Mouse (Mus musculus): Measurements from ENCODE around the gene Rom1. TPM values are rescaled to one million over a fixed set of nuclear protein-coding genes. Genes with fewer than 3 reads are reported as not detected.

Rom1 gene
- polyA plus RNA-seq, 1 experiment from 2014 or later, result 1.0 TPM

- DNase-seq (ENCODE audit: low spot score) (peak; percentile 18), ATAC-seq (ENCODE audit: low FRiP score) (no peak)
- Histone ChIP-seq H3K9ac (ENCODE audit: low read depth, low read length) (peak overlapping the region; percentile 83), H3K4me2 (replicated peaks; ENCODE audit: low read depth, low read length) (peak overlapping the region; percentile 47), H3K9me3 (ENCODE audit: control insufficient read depth, low read length) (no peaks in the 10 kb centered on the region), H3K36me3 (ENCODE audit: control insufficient read depth, insufficient read depth, low read length) (no peaks in the 10 kb centered on the region), H3K4me1 (replicated peaks; ENCODE audit: control insufficient read depth, insufficient read depth, low read length) (peaks cover 3% of the 10 kb centered on the region), H3K27me3 (ENCODE audit: control insufficient read depth, insufficient read depth, low read length) (no peaks in the 10 kb centered on the region), H3K4me3 (ENCODE audit: low read depth, low read length) (peak overlapping the region; percentile 64), H3K27ac (ENCODE audit: low read depth, low read length) (peak overlapping the region; percentile 80)
- WGBS, result 16% methylated on average over 19 of the region's 19 CpGs
Observed at GRCm38 (mm10) chr19:8887585-8888463, 41.3 kb downstream of the Rom1 start.

- peak overlapping the region; percentile 47; the same call in 1 of the 2 replicates for H3K4me2 ChIP-seq (replicated peaks; ENCODE audit: low read depth, low read length)
- H3K27me3 ChIP-seq (ENCODE audit: control insufficient read depth, insufficient read depth, low read length), result no peaks in the 10 kb centered on the region
- no peaks in the 10 kb centered on the region for H3K9me3 ChIP-seq (ENCODE audit: control insufficient read depth, low read length)
- DNase-seq (ENCODE audit: low spot score) (no peak), ATAC-seq (ENCODE audit: low FRiP score) (no peak)
- no peak overlapping the region for H3K27ac ChIP-seq (ENCODE audit: low read depth, low read length)
- WGBS, result 48% methylated on average over 1 of the region's 1 CpGs
- H3K4me1 ChIP-seq (replicated peaks; ENCODE audit: control insufficient read depth, insufficient read depth, low read length), result peaks cover 3% of the 10 kb centered on the region
- H3K36me3 ChIP-seq (ENCODE audit: control insufficient read depth, insufficient read depth, low read length), result no peaks in the 10 kb centered on the region
- peak overlapping the region; percentile 83; the same call in 1 of the 2 replicates for H3K9ac ChIP-seq (ENCODE audit: low read depth, low read length)
- no peak overlapping the region for H3K4me3 ChIP-seq (ENCODE audit: low read depth, low read length)
Observed at GRCm38 (mm10) chr19:8886916-8887584, 42.1 kb downstream of the Rom1 start.

GRCm38 (mm10) chr19:8883616-8884015 is 45.5 kb downstream of the Rom1 start, which contains the start of the genes Lbhd1 and Gm49403:
Lbhd1 (plus strand) TSS chr19:8883732.
Gm49403 (plus strand) TSS chr19:8883930.
- WGBS, result 89% methylated on average over 3 of the region's 3 CpGs
- Histone ChIP-seq H3K36me3 (ENCODE audit: control insufficient read depth, insufficient read depth, low read length) (no peaks in the 10 kb centered on the region), H3K27ac (ENCODE audit: low read depth, low read length) (no peak within 1 kb of the TSS), H3K4me3 (ENCODE audit: low read depth, low read length) (no peak within 1 kb of the TSS), H3K9me3 (ENCODE audit: control insufficient read depth, low read length) (no peaks in the 10 kb centered on the region), H3K4me2 (replicated peaks; ENCODE audit: low read depth, low read length) (no peak within 1 kb of the TSS), H3K4me1 (replicated peaks; ENCODE audit: control insufficient read depth, insufficient read depth, low read length) (peaks cover 3% of the 10 kb centered on the region), H3K27me3 (ENCODE audit: control insufficient read depth, insufficient read depth, low read length) (no peaks in the 10 kb centered on the region), H3K9ac (ENCODE audit: low read depth, low read length) (no peak within 1 kb of the TSS)
- DNase-seq (ENCODE audit: low spot score) (no peak), ATAC-seq (ENCODE audit: low FRiP score) (no peak)

- Histone ChIP-seq H3K4me2 (replicated peaks; ENCODE audit: low read depth, low read length) (peak overlapping the region; percentile 83), H3K9ac (ENCODE audit: low read depth, low read length) (0 out of 2 replicates have a peak overlapping the region, but pooled peaks have one; percentile 91), H3K36me3 (ENCODE audit: control insufficient read depth, insufficient read depth, low read length) (no peaks in the 10 kb centered on the region), H3K4me1 (replicated peaks; ENCODE audit: control insufficient read depth, insufficient read depth, low read length) (no peaks in the 10 kb centered on the region), H3K9me3 (ENCODE audit: control insufficient read depth, low read length) (no peaks in the 10 kb centered on the region), H3K27ac (ENCODE audit: low read depth, low read length) (no peak overlapping the region), H3K27me3 (ENCODE audit: control insufficient read depth, insufficient read depth, low read length) (no peaks in the 10 kb centered on the region), H3K4me3 (ENCODE audit: low read depth, low read length) (peak overlapping the region; percentile 82)
- WGBS, result 23% methylated on average over 3 of the region's 3 CpGs
- DNase-seq (ENCODE audit: low spot score), result no peak
- ATAC-seq (ENCODE audit: low FRiP score), result peak; percentile 14; the same call in 1 of the 2 replicates
Observed at GRCm38 (mm10) chr19:8881034-8881392, 48.1 kb downstream of the Rom1 start.

- peak within 1 kb of the TSS; percentile 91 for H3K9ac ChIP-seq (ENCODE audit: low read depth, low read length)
Observed at GRCm38 (mm10) chr19:8880311-8881033, 48.7 kb downstream of the Rom1 start, which contains the start of gene Uqcc3. Uqcc3 (minus strand) TSS chr19:8880923.

More at GRCm38 (mm10) chr19:8880311-8881033, 48.7 kb downstream of the Rom1 start, which contains the start of gene Uqcc3:
- under 1% methylated on average over 42 of the region's 42 CpGs for WGBS
- ATAC-seq (ENCODE audit: low FRiP score) (peak; percentile 97), DNase-seq (ENCODE audit: low spot score) (peak; percentile 88)
- H3K4me3 ChIP-seq (ENCODE audit: low read depth, low read length), result peak within 1 kb of the TSS; percentile 82
- H3K27ac ChIP-seq (ENCODE audit: low read depth, low read length), result peak within 1 kb of the TSS; percentile 80
- H3K4me2 ChIP-seq (replicated peaks; ENCODE audit: low read depth, low read length), result peak within 1 kb of the TSS; percentile 83
- H3K4me1 ChIP-seq (replicated peaks; ENCODE audit: control insufficient read depth, insufficient read depth, low read length), result no peaks in the 10 kb centered on the region
- no peaks in the 10 kb centered on the region for H3K9me3 ChIP-seq (ENCODE audit: control insufficient read depth, low read length)
- no peaks in the 10 kb centered on the region for H3K36me3 ChIP-seq (ENCODE audit: control insufficient read depth, insufficient read depth, low read length)
- H3K27me3 ChIP-seq (ENCODE audit: control insufficient read depth, insufficient read depth, low read length), result no peaks in the 10 kb centered on the region

Other genes with a start within 250 kb of the Rom1 start
- 123 and 136 TPM in 2 replicates for gene Slc3a2, start 206.0 kb downstream of the Rom1 start, polyA plus RNA-seq (2014; fragmentation: Nextera tagmentation; extraction: Ambion mirVana)
- 83.6 and 87.1 TPM in 2 replicates for gene Wdr74, start 193.5 kb downstream of the Rom1 start, polyA plus RNA-seq (2014; fragmentation: Nextera tagmentation; extraction: Ambion mirVana)
- gene 1700092M07Rik, start 188.6 kb downstream of the Rom1 start, polyA plus RNA-seq (2014; fragmentation: Nextera tagmentation; extraction: Ambion mirVana), result 1.6 and 2.6 TPM in 2 replicates
- gene Stx5a, start 187.9 kb downstream of the Rom1 start, polyA plus RNA-seq (2014; fragmentation: Nextera tagmentation; extraction: Ambion mirVana), result 100 and 111 TPM in 2 replicates
- gene Nxf1, start 172.3 kb downstream of the Rom1 start, polyA plus RNA-seq (2014; fragmentation: Nextera tagmentation; extraction: Ambion mirVana), result 213 and 224 TPM in 2 replicates
- 192 and 194 TPM in 2 replicates for gene Tmem223, start 158.4 kb downstream of the Rom1 start, polyA plus RNA-seq (2014; fragmentation: Nextera tagmentation; extraction: Ambion mirVana)
- 46.4 and 50.8 TPM in 2 replicates for gene Tmem179b, start 154.9 kb downstream of the Rom1 start, polyA plus RNA-seq (2014; fragmentation: Nextera tagmentation; extraction: Ambion mirVana)
- gene Taf6l, start 142.9 kb downstream of the Rom1 start, polyA plus RNA-seq (2014; fragmentation: Nextera tagmentation; extraction: Ambion mirVana), result 15.4 and 17.1 TPM in 2 replicates
- 184 and 194 TPM in 2 replicates for gene Polr2g, start 130.8 kb downstream of the Rom1 start, polyA plus RNA-seq (2014; fragmentation: Nextera tagmentation; extraction: Ambion mirVana)
- 5.7 and 7.5 TPM in 2 replicates for gene Zbtb3, start 126.8 kb downstream of the Rom1 start, polyA plus RNA-seq (2014; fragmentation: Nextera tagmentation; extraction: Ambion mirVana)
- gene Ttc9c, start 110.0 kb downstream of the Rom1 start, polyA plus RNA-seq (2014; fragmentation: Nextera tagmentation; extraction: Ambion mirVana), result 47.0 and 53.1 TPM in 2 replicates
- gene Hnrnpul2, start 109.3 kb downstream of the Rom1 start, polyA plus RNA-seq (2014; fragmentation: Nextera tagmentation; extraction: Ambion mirVana), result 7.0 and 10.1 TPM in 2 replicates
- gene AC129217.1, start 99.6 kb downstream of the Rom1 start, polyA plus RNA-seq (2014; fragmentation: Nextera tagmentation; extraction: Ambion mirVana), result not detected in 2 replicates
- gene Bscl2, start 91.9 kb downstream of the Rom1 start, polyA plus RNA-seq (2014; fragmentation: Nextera tagmentation; extraction: Ambion mirVana), result 55.6 and 59.6 TPM in 2 replicates
- gene Gng3, start 90.2 kb downstream of the Rom1 start, polyA plus RNA-seq (2014; fragmentation: Nextera tagmentation; extraction: Ambion mirVana), result 158 TPM in 2 replicates
- 0.32 and 0.37 TPM in 2 replicates for gene Lrrn4cl, start 78.6 kb downstream of the Rom1 start, polyA plus RNA-seq (2014; fragmentation: Nextera tagmentation; extraction: Ambion mirVana)
- 164 and 180 TPM in 2 replicates for gene Ubxn1, start 57.9 kb downstream of the Rom1 start, polyA plus RNA-seq (2014; fragmentation: Nextera tagmentation; extraction: Ambion mirVana)
- 56.1 and 57.2 TPM in 2 replicates for gene Uqcc3, start 48.4 kb downstream of the Rom1 start, polyA plus RNA-seq (2014; fragmentation: Nextera tagmentation; extraction: Ambion mirVana)
- 89.6 and 103 TPM in 2 replicates for gene Lbhd1, start 45.6 kb downstream of the Rom1 start, polyA plus RNA-seq (2014; fragmentation: Nextera tagmentation; extraction: Ambion mirVana)
- not detected in 2 replicates for gene Gm49403, start 45.4 kb downstream of the Rom1 start, polyA plus RNA-seq (2014; fragmentation: Nextera tagmentation; extraction: Ambion mirVana)
- gene 1810009A15Rik, start 40.5 kb downstream of the Rom1 start, polyA plus RNA-seq (2014; fragmentation: Nextera tagmentation; extraction: Ambion mirVana), result 107 and 112 TPM in 2 replicates
- not detected in 2 replicates for gene Gm49416, start 40.4 kb downstream of the Rom1 start, polyA plus RNA-seq (2014; fragmentation: Nextera tagmentation; extraction: Ambion mirVana)
- 26.1 and 32.1 TPM in 2 replicates for gene Ints5, start 36.4 kb downstream of the Rom1 start, polyA plus RNA-seq (2014; fragmentation: Nextera tagmentation; extraction: Ambion mirVana)
- gene Ganab, start 31.3 kb downstream of the Rom1 start, polyA plus RNA-seq (2014; fragmentation: Nextera tagmentation; extraction: Ambion mirVana), result 89.8 and 102 TPM in 2 replicates
- gene B3gat3, start 9.0 kb downstream of the Rom1 start, polyA plus RNA-seq (2014; fragmentation: Nextera tagmentation; extraction: Ambion mirVana), result 43.5 and 45.8 TPM in 2 replicates
- gene Eml3, start 196 bp upstream of the Rom1 start, polyA plus RNA-seq (2014; fragmentation: Nextera tagmentation; extraction: Ambion mirVana), result 6.5 and 7.8 TPM in 2 replicates
- 45.6 and 52.3 TPM in 2 replicates for gene Mta2, start 12.5 kb upstream of the Rom1 start, polyA plus RNA-seq (2014; fragmentation: Nextera tagmentation; extraction: Ambion mirVana)
- gene Tut1, start 24.5 kb upstream of the Rom1 start, polyA plus RNA-seq (2014; fragmentation: Nextera tagmentation; extraction: Ambion mirVana), result 23.7 and 27.8 TPM in 2 replicates
- 462 and 475 TPM in 2 replicates for gene Eef1g, start 37.7 kb upstream of the Rom1 start, polyA plus RNA-seq (2014; fragmentation: Nextera tagmentation; extraction: Ambion mirVana)
- 6.0 and 14.1 TPM in 2 replicates for gene Ahnak, start 59.9 kb upstream of the Rom1 start, polyA plus RNA-seq (2014; fragmentation: Nextera tagmentation; extraction: Ambion mirVana)
- gene Scgb1a1, start 158.6 kb upstream of the Rom1 start, polyA plus RNA-seq (2014; fragmentation: Nextera tagmentation; extraction: Ambion mirVana), result not detected in 2 replicates
- gene Asrgl1, start 206.3 kb upstream of the Rom1 start, polyA plus RNA-seq (2014; fragmentation: Nextera tagmentation; extraction: Ambion mirVana), result 14.9 and 15.6 TPM in 2 replicates

Measured in hindbrain, embryonic 11.5 days (tissue).